Comparison of ENCODE assay signal across 11 mouse cellular contexts in the genomic region with DNA sequence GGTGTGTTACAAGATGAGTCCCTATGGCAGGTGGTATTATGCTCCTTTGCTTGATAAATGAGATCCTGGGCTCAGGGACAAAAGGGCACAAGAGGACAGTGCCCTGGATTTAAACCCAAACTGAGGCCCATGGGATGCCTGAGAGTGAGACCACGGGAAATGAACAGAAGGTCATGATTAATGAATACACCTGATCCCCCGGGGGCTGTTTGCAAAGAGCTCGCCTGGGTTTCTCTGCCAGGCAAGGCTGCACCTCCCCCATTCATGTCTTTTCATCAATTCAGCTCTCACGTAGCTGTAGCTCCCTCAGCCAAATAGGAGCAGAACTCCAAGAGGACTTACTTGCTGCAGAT.
DNase-seq lines count a peak whose midpoint lies in the region; ATAC-seq lines count a peak whose summit lies in the region.
"Had no signal": no experiment of that assay in that cellular context is flagged by ENCODE, and none has a peak within 500 bp of the region (broad histone marks: within the 10 kb centered on the region; RNA-seq: fewer than 3 reads in every experiment).

No protein-coding gene starts in this region.

- H3K27me3 ChIP-seq in forebrain, embryonic 14.5 days (replicated peaks; ENCODE audit: control insufficient read depth, insufficient read depth, low read length), result no peaks in the 10 kb centered on the region
- H3K27me3 ChIP-seq in midbrain, embryonic 10.5 days (ENCODE audit: low read depth, poor library complexity, severe bottlenecking), result peaks cover 11% of the 10 kb centered on the region; the same call in 1 of the 2 replicates
- H3K27me3 ChIP-seq in liver, embryonic 11.5 days (replicated peaks; ENCODE audit: control insufficient read depth, insufficient read depth, low read length), result no peaks in the 10 kb centered on the region
- H3K27me3 ChIP-seq: CH12.LX had no signal

- intact Hi-C loops in left cerebral cortex, postnatal 4 days (cut with DNase I), result loop anchor here (10.0 kb wide), 2 partner anchors 339 to 351 kb away; partner anchors contain the start of gene Mex3b
- intact Hi-C loops in left cerebral cortex, postnatal 14 days (cut with DNase I), result no loop called here

- peak; percentile 41 for ATAC-seq in forebrain, embryonic 14.5 days
- no peak for ATAC-seq in liver, embryonic 11.5 days (replicated peaks; ENCODE audit: low FRiP score)
- ATAC-seq: liver, postnatal 0 days had no signal

- 4% methylated on average over 4 of the region's 4 CpGs for WGBS in forebrain, embryonic 14.5 days
- WGBS in midbrain, embryonic 10.5 days, result 29% methylated on average over 4 of the region's 4 CpGs
- 44% methylated on average over 4 of the region's 4 CpGs for WGBS in liver, embryonic 11.5 days

- H3K9me3 ChIP-seq in forebrain, embryonic 14.5 days (replicated peaks; ENCODE audit: control insufficient read depth, low read length), result no peaks in the 10 kb centered on the region
- H3K9me3 ChIP-seq in midbrain, embryonic 10.5 days (replicated peaks), result no peaks in the 10 kb centered on the region
- H3K9me3 ChIP-seq in liver, embryonic 11.5 days (ENCODE audit: control insufficient read depth, low read length), result no peaks in the 10 kb centered on the region

- peak; percentile 53 for DNase-seq in left cerebral cortex, postnatal 4 days
- no peak for DNase-seq in left cerebral cortex, postnatal 14 days (ENCODE audit: low spot score in 2 of 2)
- DNase-seq in forebrain, embryonic 14.5 days (ENCODE audit: low spot score), result peak; percentile 78
- no peak for DNase-seq in midbrain, embryonic 10.5 days (ENCODE audit: low spot score)
- DNase-seq in spleen, postnatal 36 days (ENCODE audit: low spot score in 2 of 2), result no peak
- DNase-seq in liver, embryonic 11.5 days (ENCODE audit: low spot score), result no peak
- DNase-seq in thymus, postnatal 10 days (ENCODE audit: low spot score in 2 of 2), result no peak
- DNase-seq: heart, adult 11 months; liver, postnatal 0 days had no signal

- H3K9ac ChIP-seq in forebrain, embryonic 14.5 days (ENCODE audit: low read length), result no peak overlapping the region
- no peak overlapping the region for H3K9ac ChIP-seq in liver, embryonic 11.5 days (ENCODE audit: low read depth, low read length)
- H3K9ac ChIP-seq: liver, postnatal 0 days had no signal

- H3K36me3 ChIP-seq in forebrain, embryonic 14.5 days (ENCODE audit: control insufficient read depth, insufficient read depth, low read length), result no peaks in the 10 kb centered on the region
- no peaks in the 10 kb centered on the region for H3K36me3 ChIP-seq in midbrain, embryonic 10.5 days
- no peaks in the 10 kb centered on the region for H3K36me3 ChIP-seq in liver, embryonic 11.5 days (ENCODE audit: control insufficient read depth, insufficient read depth, low read length)

- peaks cover 45% of the 10 kb centered on the region for H3K4me1 ChIP-seq in forebrain, embryonic 14.5 days (ENCODE audit: control insufficient read depth, insufficient read depth, low read length)
- peaks cover 62% of the 10 kb centered on the region for H3K4me1 ChIP-seq in midbrain, embryonic 10.5 days
- H3K4me1 ChIP-seq in liver, embryonic 11.5 days (replicated peaks; ENCODE audit: control insufficient read depth, insufficient read depth, low read length), result no peaks in the 10 kb centered on the region; the same call in 1 of the 2 replicates

- H3K4me3 ChIP-seq in forebrain, embryonic 14.5 days (ENCODE audit: low read depth, low read length), result no peak overlapping the region
- H3K4me3 ChIP-seq in midbrain, embryonic 10.5 days, result no peak overlapping the region
- no peak overlapping the region for H3K4me3 ChIP-seq in liver, embryonic 11.5 days (ENCODE audit: low read depth, low read length)
- H3K4me3 ChIP-seq: erythroblast, embryonic 14.5 days had no signal

- H3K4me2 ChIP-seq in forebrain, embryonic 14.5 days (ENCODE audit: low read length), result no peak overlapping the region
- H3K4me2 ChIP-seq in liver, embryonic 11.5 days, result no peak overlapping the region

- peak overlapping the region; percentile 94 for H3K27ac ChIP-seq in forebrain, embryonic 14.5 days (ENCODE audit: low read depth, low read length)
- peak overlapping the region; percentile 67 for H3K27ac ChIP-seq in midbrain, embryonic 10.5 days (replicated peaks)
- no peak overlapping the region for H3K27ac ChIP-seq in liver, embryonic 11.5 days (ENCODE audit: low read depth, low read length)

Comparison
In these comparisons a context has a peak if more than half of its experiments do, and no peak if none do; other contexts are left out.
1. DNase-seq: peak in left cerebral cortex, postnatal 4 days (single experiment) and forebrain, embryonic 14.5 days (single experiment); none in left cerebral cortex, postnatal 14 days (0 of 2), midbrain, embryonic 10.5 days (single experiment), spleen, postnatal 36 days (0 of 2), liver, embryonic 11.5 days (single experiment) and thymus, postnatal 10 days (0 of 2).